Mouse (Mus musculus) granulocyte monocyte progenitor cell, adult 5-6 weeks (primary cell): ENCODE data around the gene Uts2r. TPM values are rescaled to one million over a fixed set of nuclear protein-coding genes. Genes with fewer than 3 reads are reported as not detected.

Experiments
- ATAC-seq: replicated peaks from 2 replicates; pipeline ENCODE4 v1.8.0; 2016; ENCODE audit warnings: mild to moderate bottlenecking, moderate TSS enrichment, inconsistent platforms; ENCODE audit not compliant: poor library complexity, severe bottlenecking
- total RNA-seq, 2 experiments: library from RNA; stranded (forward) in 1 of 2; stranded (reverse) in 1 of 2; fragments of 200-712, 200-1000 nt in 1 of 2; fragments of >200 nt in 1 of 2; fragmentation: Nextera tagmentation in 1 of 2; gene quantifications; 2 replicates each; pipeline ENCODE4 v1.2.3; 2014 to 2017

Gene Uts2r
- not detected in 2 replicates for total RNA-seq (2014; fragmentation: Nextera tagmentation)
- not detected in 2 replicates for total RNA-seq (2017)

GRCm38 (mm10) chr11:121159971-121160370 is at the start of gene Uts2r:
Uts2r (plus strand) TSS chr11:121160271.
- ATAC-seq = no peak

DNA sequence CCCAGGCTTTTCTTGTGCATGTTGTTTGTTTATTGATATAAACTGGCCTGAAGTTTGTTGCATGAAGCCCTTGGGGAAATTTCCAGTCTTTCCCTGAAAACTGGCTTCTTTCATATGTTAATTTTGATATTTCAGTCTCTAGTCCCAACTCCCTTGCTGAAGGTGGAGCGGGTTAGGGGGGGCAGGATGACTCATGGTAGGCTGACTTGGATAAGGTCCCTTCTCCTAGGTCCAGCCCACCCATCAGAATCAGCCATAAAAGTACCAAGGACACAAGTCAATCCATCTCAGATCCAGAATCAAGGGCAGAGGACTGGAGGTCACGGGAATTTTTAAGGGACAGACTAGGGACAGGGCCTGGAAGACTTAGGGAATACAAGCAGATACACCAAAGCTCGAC is 49.0 kb upstream of the Uts2r start:
- no peak for ATAC-seq

GRCm38 (mm10) chr11:121111601-121112000 is 48.5 kb upstream of the Uts2r start:
- no peak for ATAC-seq

DNA sequence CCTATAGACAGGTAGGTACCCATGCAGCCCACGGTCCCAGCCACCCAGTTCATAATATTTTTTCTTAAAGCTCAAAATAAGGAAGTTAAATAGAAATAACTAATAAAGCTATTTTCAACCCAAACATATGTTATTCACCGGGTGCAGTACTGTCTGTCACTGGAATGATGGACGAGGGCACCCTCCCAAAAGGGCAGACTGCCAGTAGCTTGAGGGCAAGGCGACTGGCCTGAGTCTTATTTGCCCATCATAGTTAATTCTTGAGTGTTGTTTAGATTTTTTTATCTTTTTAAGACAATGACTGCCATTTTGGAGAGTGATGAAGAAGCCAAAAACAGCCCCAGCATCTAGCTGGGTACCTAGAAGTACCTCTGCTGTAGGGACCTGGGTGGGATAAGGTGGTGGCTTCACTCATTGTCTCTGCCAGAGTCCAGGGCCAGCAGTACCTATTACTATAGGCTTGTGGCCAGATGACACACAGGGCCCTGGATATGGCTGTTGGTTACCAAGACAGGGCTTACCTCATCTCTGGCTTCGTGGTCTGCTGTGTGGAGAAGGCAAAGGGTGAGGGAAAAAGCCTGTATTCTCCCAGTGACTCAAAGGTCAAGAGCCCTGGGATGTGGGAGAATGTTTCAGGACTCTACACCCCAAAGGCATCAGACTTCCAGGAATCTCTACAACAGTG is 47.8 kb upstream of the Uts2r start:
- ATAC-seq = no peak

DNA sequence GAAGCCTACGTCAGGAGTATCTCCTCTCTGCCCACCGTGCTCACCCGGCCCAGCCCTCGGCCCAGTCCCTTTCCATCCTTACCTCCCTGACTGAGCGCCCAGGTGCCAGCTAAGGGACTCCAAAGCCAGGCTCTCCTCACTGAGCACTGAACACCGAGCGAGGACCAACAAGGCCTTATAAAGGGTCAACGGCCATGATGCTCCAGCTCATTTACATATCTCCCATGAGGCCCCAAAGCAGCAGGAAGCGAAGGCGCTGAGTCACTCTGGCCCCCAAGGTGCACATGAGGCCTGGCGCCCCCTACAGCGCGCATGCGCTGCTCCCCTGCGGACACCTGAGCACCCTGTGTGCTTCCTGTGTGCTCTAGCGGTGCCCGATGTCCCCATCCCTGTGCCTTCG is 42.0 kb upstream of the Uts2r start:
- no peak for ATAC-seq

DNA sequence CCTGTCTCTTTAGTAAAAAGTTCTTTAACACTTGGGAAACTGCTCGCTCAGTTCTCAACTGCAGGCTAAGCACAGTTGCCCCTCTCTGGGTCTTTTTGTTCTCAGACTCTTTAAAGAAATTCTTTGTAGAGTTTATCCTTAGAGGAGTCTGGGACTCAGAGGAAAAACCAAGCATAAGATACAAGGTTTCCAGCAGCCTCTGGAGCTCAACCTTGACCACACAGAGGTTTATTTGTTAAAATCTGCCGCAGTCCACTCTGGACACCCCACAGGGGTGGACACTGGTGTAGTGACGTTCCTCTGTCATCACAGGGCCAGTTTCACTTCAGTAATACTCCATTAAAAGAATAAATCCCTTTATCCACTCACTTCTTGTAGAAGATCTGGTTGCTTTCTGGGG is 41.5 kb upstream of the Uts2r start, which contains the start of gene Tex19.2:
Tex19.2 (minus strand) TSS at position 101 of the 400 bp plus-strand sequence.
- ATAC-seq = no peak

GRCm38 (mm10) chr11:121121151-121121550 is 38.9 kb upstream of the Uts2r start:
- ATAC-seq = no peak

DNA sequence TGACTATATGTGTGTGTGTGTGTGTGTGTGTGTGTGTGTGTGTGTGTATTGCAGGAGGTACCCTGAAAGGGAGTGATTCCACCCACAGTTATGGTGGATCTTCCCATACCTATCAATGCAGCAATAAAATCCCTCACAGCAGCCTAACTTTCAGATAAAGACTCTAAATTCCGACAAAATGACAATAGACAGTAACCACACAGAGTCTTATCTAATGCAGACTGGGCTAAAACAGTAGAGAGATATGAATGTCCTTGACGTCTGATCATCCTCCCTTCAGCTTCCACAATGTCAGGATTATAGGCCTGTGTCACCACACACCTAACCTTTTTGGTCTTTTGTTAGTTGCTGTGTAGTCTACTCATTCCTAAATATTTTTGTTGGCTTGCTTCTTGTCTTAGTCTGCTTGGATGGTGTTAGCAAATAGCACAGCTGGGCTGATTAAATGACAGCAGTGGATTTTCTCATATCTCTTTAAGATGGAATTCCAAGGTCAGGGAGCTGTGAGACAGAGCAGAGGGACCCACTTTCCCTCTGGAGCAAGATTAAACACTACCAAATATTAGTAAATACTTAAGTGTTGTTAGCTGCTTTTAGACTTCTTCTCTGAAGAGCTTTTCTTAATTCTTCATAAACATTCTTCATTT is 37.9 kb upstream of the Uts2r start:
- ATAC-seq = no peak

GRCm38 (mm10) chr11:121123438-121123837 is 36.6 kb upstream of the Uts2r start:
- no peak for ATAC-seq

DNA sequence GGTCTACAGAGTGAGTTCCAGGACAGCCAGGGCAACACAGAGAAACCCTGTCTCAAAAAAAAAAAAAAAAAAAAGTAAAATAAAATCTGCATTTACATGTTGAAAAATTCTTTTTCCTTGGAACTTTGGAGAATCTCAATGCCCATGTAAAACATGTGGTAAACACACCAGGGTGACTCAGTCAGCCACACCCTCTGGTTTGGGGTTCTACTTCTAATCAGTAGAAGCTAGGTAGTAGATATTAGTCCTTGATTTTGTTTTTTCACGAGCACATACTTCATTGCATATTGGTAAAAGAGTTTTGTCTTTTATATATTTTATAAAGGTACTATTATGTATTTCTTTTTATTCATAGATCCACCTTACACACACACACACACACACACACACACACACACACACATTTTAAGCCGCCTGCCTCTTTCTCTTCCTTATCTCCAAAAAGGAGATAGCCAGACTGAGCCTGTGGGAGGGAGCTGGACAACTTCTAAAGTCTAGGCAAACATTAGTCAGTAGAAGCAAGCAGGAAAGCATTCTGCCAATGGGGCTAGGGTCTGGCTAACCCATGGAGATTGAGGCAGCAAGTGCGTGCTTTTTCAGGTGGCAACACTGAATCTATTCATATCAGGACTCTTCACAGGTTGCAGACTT is 34.4 kb upstream of the Uts2r start:
- ATAC-seq = no peak

DNA sequence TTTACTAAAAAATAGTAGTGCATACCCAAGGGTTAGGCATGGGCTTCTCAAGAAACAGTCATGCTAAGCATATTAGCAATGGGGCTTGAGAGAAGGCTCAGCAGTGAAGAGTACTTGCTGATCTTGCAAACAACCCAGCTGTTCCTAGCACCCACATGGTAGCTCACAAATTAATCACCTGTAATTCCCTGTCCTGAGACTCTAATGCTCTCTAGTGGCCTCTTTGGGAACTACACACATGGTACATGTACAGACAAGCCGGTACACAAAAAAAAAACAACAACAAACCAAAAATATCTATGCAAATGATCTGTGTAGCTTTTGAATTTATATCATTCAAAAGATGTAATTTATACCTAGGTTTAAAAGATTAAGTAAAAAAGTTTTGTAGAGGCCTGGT is 33.7 kb upstream of the Uts2r start:
- no peak; the same call in 1 of the 2 replicates for ATAC-seq

- no peak for ATAC-seq
Measured at GRCm38 (mm10) chr11:121127441-121127840, 32.6 kb upstream of the Uts2r start.

DNA sequence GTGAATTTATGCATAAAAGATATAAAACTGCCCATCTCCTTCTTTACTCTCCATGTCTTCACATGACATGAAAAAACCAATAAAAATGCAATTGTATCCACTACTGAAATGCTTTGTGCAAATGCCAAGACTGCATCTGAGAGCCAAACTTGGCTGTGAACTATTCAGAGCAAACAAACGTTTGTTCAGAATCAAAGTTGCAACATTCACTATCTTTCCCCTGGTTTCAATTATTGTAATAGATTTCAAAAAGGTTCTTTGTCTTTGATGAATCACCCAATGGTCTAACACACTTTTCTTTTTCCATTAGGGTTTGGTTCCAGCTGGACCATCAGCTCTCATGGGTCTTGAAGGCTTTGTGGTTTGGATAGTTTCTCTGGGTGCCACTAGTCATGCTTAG is 30.5 kb upstream of the Uts2r start:
- ATAC-seq = no peak

DNA sequence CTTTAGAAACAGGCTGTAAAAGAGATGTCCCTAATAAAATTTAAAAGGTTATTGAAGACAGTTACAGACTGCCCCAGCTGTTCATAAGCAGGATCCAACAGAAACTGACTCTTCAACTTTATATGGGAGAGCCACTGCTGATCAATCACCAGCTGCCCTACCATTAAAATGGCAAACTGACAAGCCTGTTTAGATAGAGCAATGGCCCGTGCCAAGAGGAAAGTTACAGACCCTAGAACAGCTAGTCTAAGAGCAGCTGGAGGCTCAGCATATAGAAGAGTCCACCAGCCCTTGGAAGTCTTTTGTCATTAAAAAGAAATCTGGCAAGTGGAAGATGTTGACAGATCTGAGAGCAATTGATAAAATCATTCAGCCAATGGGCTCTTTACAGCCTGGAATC is 25.5 kb upstream of the Uts2r start:
- no peak for ATAC-seq

DNA sequence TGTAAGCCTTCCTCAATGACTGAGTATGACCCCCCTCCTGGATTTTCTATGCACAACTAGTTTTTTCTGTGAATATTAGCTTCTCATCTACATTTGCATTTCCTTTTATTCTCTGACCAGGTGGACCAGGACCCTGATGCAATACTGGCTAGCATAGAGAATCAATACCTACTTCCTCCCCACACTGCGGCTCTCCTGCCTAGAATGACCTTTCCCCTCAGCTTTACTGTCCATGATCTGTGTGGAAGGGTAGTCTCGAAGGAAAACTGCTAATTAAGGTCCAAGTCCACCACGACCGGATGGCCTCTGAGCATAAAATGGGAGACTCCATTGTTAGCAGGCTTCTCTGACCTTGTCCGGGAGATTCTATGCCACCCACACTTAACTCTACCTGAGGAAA is 22.4 kb upstream of the Uts2r start:
- ATAC-seq = no peak

DNA sequence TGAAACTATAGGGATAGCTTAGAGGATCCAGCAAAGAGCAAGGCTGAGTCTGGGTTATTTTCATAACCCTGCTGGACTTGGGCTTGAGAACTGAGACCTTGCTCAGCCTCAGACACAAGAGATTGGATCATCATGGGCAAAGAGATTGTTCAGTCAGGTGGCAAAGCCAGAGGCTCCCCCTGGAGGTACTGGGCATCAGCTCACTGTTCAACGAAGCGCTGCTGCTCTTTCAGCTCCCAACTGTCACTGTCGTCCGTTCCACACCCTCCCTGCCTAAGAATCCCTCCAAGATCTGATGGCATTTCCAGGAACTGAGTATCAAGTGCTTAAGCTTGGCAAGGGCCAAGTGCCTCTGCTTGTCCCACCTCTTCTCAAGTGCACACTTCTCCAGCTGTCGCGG is 21.3 kb upstream of the Uts2r start:
- no peak for ATAC-seq

- no peak for ATAC-seq
Measured at GRCm38 (mm10) chr11:121143325-121144015, 16.6 kb upstream of the Uts2r start.

GRCm38 (mm10) chr11:121145865-121146264 is 14.2 kb upstream of the Uts2r start, which contains the start of gene Tex19.1:
Tex19.1 (plus strand) TSS chr11:121146143.
- peak; percentile 58 for ATAC-seq

GRCm38 (mm10) chr11:121148193-121148592 is 11.9 kb upstream of the Uts2r start:
- no peak for ATAC-seq

DNA sequence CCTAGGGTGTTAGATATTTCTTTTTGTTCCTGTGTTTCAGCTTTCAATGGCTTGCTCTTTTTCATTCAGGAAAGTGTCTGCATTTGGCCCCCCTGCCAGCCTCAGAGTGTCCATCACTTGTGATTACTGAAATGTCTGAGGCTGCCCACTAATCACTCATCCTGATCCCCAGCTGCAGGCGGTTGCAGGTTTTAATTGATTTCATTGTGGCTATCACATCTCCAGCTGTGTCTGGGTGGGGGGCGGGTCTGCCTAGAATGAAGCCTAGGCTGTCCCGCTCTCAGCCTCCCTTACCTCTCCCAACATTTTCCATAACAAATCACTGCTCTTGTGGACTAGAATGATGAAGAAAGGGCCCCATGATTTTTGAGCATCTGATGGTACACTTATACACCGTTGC is 5.9 kb upstream of the Uts2r start:
- ATAC-seq = no peak

GRCm38 (mm10) chr11:121156411-121156891 is 3.6 kb upstream of the Uts2r start:
- ATAC-seq = peak; percentile 33
